Mouse (Mus musculus): Measurements from ENCODE around the gene Clstn2. TPM values are rescaled to one million over a fixed set of nuclear protein-coding genes. Genes with fewer than 3 reads are reported as not detected.

The Clstn2 gene
- 1.3 and 1.5 TPM in 2 replicates for polyA plus RNA-seq (2014; fragmentation: Nextera tagmentation; extraction: Ambion mirVana)

- Histone ChIP-seq H3K4me3 (ENCODE audit: low read depth, low read length) (peak within 1 kb of the TSS; percentile 67), H3K4me1 (ENCODE audit: control insufficient read depth, insufficient read depth, low read length) (peaks cover 12% of the 10 kb centered on the region), H3K4me2 (ENCODE audit: low read depth, severe bottlenecking) (peak within 1 kb of the TSS; percentile 89), H3K27me3 (ENCODE audit: control insufficient read depth, insufficient read depth, low read length) (peaks cover 16% of the 10 kb centered on the region), H3K36me3 (ENCODE audit: control insufficient read depth, insufficient read depth, low read length) (no peaks in the 10 kb centered on the region), H3K9me3 (ENCODE audit: control insufficient read depth, low read length) (no peaks in the 10 kb centered on the region), H3K9ac (ENCODE audit: low read length) (peak within 1 kb of the TSS; percentile 56), H3K27ac (replicated peaks; ENCODE audit: low read depth, low read length) (no peak within 1 kb of the TSS)
- ATAC-seq (ENCODE audit: insufficient number of reproducible peaks, low FRiP score, low TSS enrichment, low read depth) = peak; percentile 85
- whole genome bisulfite sequencing = under 1% methylated on average over 69 of the region's 73 CpGs
- peak; percentile 86 for DNase-seq (ENCODE audit: low spot score)
Measured at GRCm38 (mm10) chr9:98032573-98033272, at the start of gene Clstn2. Gene Clstn2 (minus strand): TSS chr9:98033181.

GRCm38 (mm10) chr9:98067767-98068166 lies 34.8 kb upstream of the Clstn2 start:
- Histone ChIP-seq H3K4me3 (ENCODE audit: low read depth, low read length) (no peak overlapping the region), H3K9me3 (ENCODE audit: control insufficient read depth, low read length) (no peaks in the 10 kb centered on the region), H3K27ac (replicated peaks; ENCODE audit: low read depth, low read length) (no peak overlapping the region), H3K4me2 (ENCODE audit: low read depth, severe bottlenecking) (no peak overlapping the region), H3K36me3 (ENCODE audit: control insufficient read depth, insufficient read depth, low read length) (peaks cover 2% of the 10 kb centered on the region; the same call in 1 of the 2 replicates), H3K9ac (ENCODE audit: low read length) (no peak overlapping the region), H3K4me1 (ENCODE audit: control insufficient read depth, insufficient read depth, low read length) (no peaks in the 10 kb centered on the region), H3K27me3 (ENCODE audit: control insufficient read depth, insufficient read depth, low read length) (no peaks in the 10 kb centered on the region)
- 88% methylated on average over 5 of the region's 5 CpGs for WGBS
- DNase-seq (ENCODE audit: low spot score) = no peak
- no peak for ATAC-seq (ENCODE audit: insufficient number of reproducible peaks, low FRiP score, low TSS enrichment, low read depth)

GRCm38 (mm10) chr9:98061646-98062045 lies 28.7 kb upstream of the Clstn2 start:
- Histone ChIP-seq H3K4me3 (ENCODE audit: low read depth, low read length) (no peak overlapping the region), H3K27me3 (ENCODE audit: control insufficient read depth, insufficient read depth, low read length) (no peaks in the 10 kb centered on the region), H3K9me3 (ENCODE audit: control insufficient read depth, low read length) (no peaks in the 10 kb centered on the region), H3K4me1 (ENCODE audit: control insufficient read depth, insufficient read depth, low read length) (no peaks in the 10 kb centered on the region), H3K36me3 (ENCODE audit: control insufficient read depth, insufficient read depth, low read length) (no peaks in the 10 kb centered on the region), H3K27ac (replicated peaks; ENCODE audit: low read depth, low read length) (no peak overlapping the region), H3K4me2 (ENCODE audit: low read depth, severe bottlenecking) (no peak overlapping the region), H3K9ac (ENCODE audit: low read length) (no peak overlapping the region)
- ATAC-seq (ENCODE audit: insufficient number of reproducible peaks, low FRiP score, low TSS enrichment, low read depth) (no peak), DNase-seq (ENCODE audit: low spot score) (no peak)
- WGBS = 81% methylated on average over 3 of the region's 3 CpGs

GRCm38 (mm10) chr9:98057291-98057690 lies 24.3 kb upstream of the Clstn2 start:
- H3K9me3 ChIP-seq (ENCODE audit: control insufficient read depth, low read length) = no peaks in the 10 kb centered on the region
- no peaks in the 10 kb centered on the region for H3K4me1 ChIP-seq (ENCODE audit: control insufficient read depth, insufficient read depth, low read length)
- no peaks in the 10 kb centered on the region for H3K27me3 ChIP-seq (ENCODE audit: control insufficient read depth, insufficient read depth, low read length)
- no peak overlapping the region for H3K4me2 ChIP-seq (ENCODE audit: low read depth, severe bottlenecking)
- no peaks in the 10 kb centered on the region for H3K36me3 ChIP-seq (ENCODE audit: control insufficient read depth, insufficient read depth, low read length)
- 83% methylated on average over 2 of the region's 2 CpGs for WGBS
- DNase-seq (ENCODE audit: low spot score) (no peak), ATAC-seq (ENCODE audit: insufficient number of reproducible peaks, low FRiP score, low TSS enrichment, low read depth) (no peak)
- H3K9ac ChIP-seq (ENCODE audit: low read length) = no peak overlapping the region
- H3K27ac ChIP-seq (replicated peaks; ENCODE audit: low read depth, low read length) = no peak overlapping the region
- H3K4me3 ChIP-seq (ENCODE audit: low read depth, low read length) = no peak overlapping the region

- 73% methylated on average over 12 of the region's 12 CpGs for WGBS
Measured at GRCm38 (mm10) chr9:98051343-98051742, 18.4 kb upstream of the Clstn2 start.

GRCm38 (mm10) chr9:98033273-98033855 lies 383 bp upstream of the Clstn2 start:
- H3K9me3 ChIP-seq (ENCODE audit: control insufficient read depth, low read length) = no peaks in the 10 kb centered on the region
- H3K4me3 ChIP-seq (ENCODE audit: low read depth, low read length) = peak overlapping the region; percentile 67
- H3K27me3 ChIP-seq (ENCODE audit: control insufficient read depth, insufficient read depth, low read length) = peaks cover 16% of the 10 kb centered on the region
- H3K36me3 ChIP-seq (ENCODE audit: control insufficient read depth, insufficient read depth, low read length) = no peaks in the 10 kb centered on the region
- WGBS = under 1% methylated on average over 38 of the region's 38 CpGs
- no peak overlapping the region for H3K27ac ChIP-seq (replicated peaks; ENCODE audit: low read depth, low read length)
- ATAC-seq (ENCODE audit: insufficient number of reproducible peaks, low FRiP score, low TSS enrichment, low read depth) = peak; percentile 49
- peaks cover 12% of the 10 kb centered on the region for H3K4me1 ChIP-seq (ENCODE audit: control insufficient read depth, insufficient read depth, low read length)
- no peak for DNase-seq (ENCODE audit: low spot score)
- peak overlapping the region; percentile 89 for H3K4me2 ChIP-seq (ENCODE audit: low read depth, severe bottlenecking)
- H3K9ac ChIP-seq (ENCODE audit: low read length) = peak overlapping the region; percentile 56

More at GRCm38 (mm10) chr9:98051343-98051742, 18.4 kb upstream of the Clstn2 start:
- H3K4me2 ChIP-seq (ENCODE audit: low read depth, severe bottlenecking) = no peak overlapping the region
- no peaks in the 10 kb centered on the region for H3K36me3 ChIP-seq (ENCODE audit: control insufficient read depth, insufficient read depth, low read length)
- no peak overlapping the region for H3K9ac ChIP-seq (ENCODE audit: low read length)
- DNase-seq (ENCODE audit: low spot score) = no peak
- no peaks in the 10 kb centered on the region for H3K27me3 ChIP-seq (ENCODE audit: control insufficient read depth, insufficient read depth, low read length)
- no peaks in the 10 kb centered on the region for H3K9me3 ChIP-seq (ENCODE audit: control insufficient read depth, low read length)
- H3K27ac ChIP-seq (replicated peaks; ENCODE audit: low read depth, low read length) = no peak overlapping the region
- no peak for ATAC-seq (ENCODE audit: insufficient number of reproducible peaks, low FRiP score, low TSS enrichment, low read depth)
- H3K4me3 ChIP-seq (ENCODE audit: low read depth, low read length) = no peak overlapping the region
- H3K4me1 ChIP-seq (ENCODE audit: control insufficient read depth, insufficient read depth, low read length) = no peaks in the 10 kb centered on the region

- Histone ChIP-seq H3K4me1 (ENCODE audit: control insufficient read depth, insufficient read depth, low read length) (peaks cover 12% of the 10 kb centered on the region), H3K36me3 (ENCODE audit: control insufficient read depth, insufficient read depth, low read length) (no peaks in the 10 kb centered on the region), H3K9ac (ENCODE audit: low read length) (no peak overlapping the region), H3K4me3 (ENCODE audit: low read depth, low read length) (peak overlapping the region; percentile 67), H3K27me3 (ENCODE audit: control insufficient read depth, insufficient read depth, low read length) (peaks cover 16% of the 10 kb centered on the region), H3K27ac (replicated peaks; ENCODE audit: low read depth, low read length) (no peak overlapping the region), H3K9me3 (ENCODE audit: control insufficient read depth, low read length) (no peaks in the 10 kb centered on the region), H3K4me2 (ENCODE audit: low read depth, severe bottlenecking) (peak overlapping the region; percentile 89)
- peak; percentile 47 for DNase-seq (ENCODE audit: low spot score)
- WGBS = under 1% methylated on average over 30 of the region's 31 CpGs
- no peak for ATAC-seq (ENCODE audit: insufficient number of reproducible peaks, low FRiP score, low TSS enrichment, low read depth)
Measured at GRCm38 (mm10) chr9:98031898-98032572, 946 bp downstream of the Clstn2 start.

GRCm38 (mm10) chr9:98030715-98031114 lies 2.3 kb downstream of the Clstn2 start:
- H3K9ac ChIP-seq (ENCODE audit: low read length) = no peak overlapping the region
- H3K4me2 ChIP-seq (ENCODE audit: low read depth, severe bottlenecking) = no peak overlapping the region
- ATAC-seq (ENCODE audit: insufficient number of reproducible peaks, low FRiP score, low TSS enrichment, low read depth) (no peak), DNase-seq (ENCODE audit: low spot score) (no peak)
- peaks cover 12% of the 10 kb centered on the region for H3K4me1 ChIP-seq (ENCODE audit: control insufficient read depth, insufficient read depth, low read length)
- H3K4me3 ChIP-seq (ENCODE audit: low read depth, low read length) = no peak overlapping the region
- peaks cover 16% of the 10 kb centered on the region for H3K27me3 ChIP-seq (ENCODE audit: control insufficient read depth, insufficient read depth, low read length)
- H3K36me3 ChIP-seq (ENCODE audit: control insufficient read depth, insufficient read depth, low read length) = no peaks in the 10 kb centered on the region
- no peak overlapping the region for H3K27ac ChIP-seq (replicated peaks; ENCODE audit: low read depth, low read length)
- 19% methylated on average over 2 of the region's 2 CpGs for WGBS
- H3K9me3 ChIP-seq (ENCODE audit: control insufficient read depth, low read length) = no peaks in the 10 kb centered on the region

Measured in limb, embryonic 11.5 days (tissue).